Mouse (Mus musculus): ENCODE results near the gene Ublcp1. TPM values are rescaled to one million over a fixed set of nuclear protein-coding genes. Genes with fewer than 3 reads are reported as not detected.

The Ublcp1 gene
- total and polyA plus RNA-seq, 2 experiments: 6.2 to 35.0 TPM

DNA sequence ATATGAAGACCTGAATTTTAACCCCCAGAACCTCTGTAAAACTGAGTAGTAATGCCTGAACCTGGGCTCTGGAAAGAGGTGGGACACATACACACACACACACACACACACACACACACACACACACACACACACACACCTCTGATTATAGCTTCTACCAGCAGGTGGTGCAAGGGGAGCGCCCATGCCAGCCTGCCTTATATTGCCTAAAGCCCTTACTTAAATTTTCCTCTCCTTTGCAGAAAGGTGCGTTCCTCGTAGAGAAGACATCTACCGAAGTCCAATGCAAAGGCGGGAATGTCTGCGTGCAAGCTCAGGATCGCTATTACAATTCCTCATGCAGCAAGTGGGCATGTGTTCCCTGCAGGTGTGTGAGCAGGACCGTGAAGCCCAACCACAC lies 58.0 kb downstream of the Ublcp1 start:
- Histone ChIP-seq H3K27ac (replicated peaks; ENCODE audit: insufficient read depth, low read depth, low read length) (no peak overlapping the region), H3K27me3 (ENCODE audit: control insufficient read depth, insufficient read depth, low read length) (no peaks in the 10 kb centered on the region), H3K4me1 (ENCODE audit: control insufficient read depth, insufficient read depth, low read length) (no peaks in the 10 kb centered on the region), H3K4me3 (ENCODE audit: insufficient read depth, low read depth, low read length) (no peak overlapping the region), H3K36me3 (ENCODE audit: control insufficient read depth, insufficient read depth, low read length) (no peaks in the 10 kb centered on the region), H3K79me2 (ENCODE audit: control insufficient read depth, insufficient read depth, low read length) (no peaks in the 10 kb centered on the region), H3K9ac (ENCODE audit: low read depth, low read length) (no peak overlapping the region)
- no peak for DNase-seq (ENCODE audit: extremely low read depth, low read depth, low spot score)
- WGBS: 80% methylated on average over 8 of the region's 8 CpGs
- TF ChIP-seq POLR2A (IDR thresholded peaks at IDR 0.05; ENCODE audit: extremely low read depth, insufficient read depth, low read length) (no peak), CTCF (IDR thresholded peaks at IDR 0.05; ENCODE audit: low read depth, low read length) (peak; percentile 35)

DNA sequence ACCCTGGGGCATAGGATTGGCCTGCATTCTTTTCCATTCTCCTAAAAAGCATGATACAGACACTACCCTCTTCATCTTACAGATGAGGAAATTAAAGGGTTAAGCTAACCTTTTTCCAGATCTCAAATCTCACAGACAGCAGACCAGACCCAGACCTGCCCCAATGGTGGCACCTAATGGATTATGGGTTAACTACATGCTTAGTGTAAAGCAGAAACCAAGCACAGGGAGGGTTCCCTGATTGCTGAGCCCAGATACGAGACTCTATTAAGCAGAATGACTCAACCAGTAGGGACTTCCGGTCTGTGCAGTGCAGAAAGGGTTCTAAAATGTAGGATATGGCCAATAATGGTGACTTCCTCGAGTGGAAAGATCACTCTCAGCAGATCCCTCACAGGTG lies 59.9 kb downstream of the Ublcp1 start:
- no peak overlapping the region for H3K27ac ChIP-seq (replicated peaks; ENCODE audit: insufficient read depth, low read depth, low read length)
- 50% methylated on average over 3 of the region's 3 CpGs for WGBS
- no peaks in the 10 kb centered on the region for H3K27me3 ChIP-seq (ENCODE audit: control insufficient read depth, insufficient read depth, low read length)
- H3K4me3 ChIP-seq (ENCODE audit: insufficient read depth, low read depth, low read length): no peak overlapping the region
- H3K79me2 ChIP-seq (ENCODE audit: control insufficient read depth, insufficient read depth, low read length): no peaks in the 10 kb centered on the region
- DNase-seq (ENCODE audit: extremely low read depth, low read depth, low spot score): no peak
- H3K36me3 ChIP-seq (ENCODE audit: control insufficient read depth, insufficient read depth, low read length): no peaks in the 10 kb centered on the region
- 0 out of 2 replicates have a peak, but pooled peaks cover 2% of the 10 kb centered on the region for H3K4me1 ChIP-seq (ENCODE audit: control insufficient read depth, insufficient read depth, low read length)
- no peak overlapping the region for H3K9ac ChIP-seq (ENCODE audit: low read depth, low read length)
- no peak for TF ChIP-seq CTCF (IDR thresholded peaks at IDR 0.05; ENCODE audit: low read depth, low read length)
- no peak for TF ChIP-seq POLR2A (IDR thresholded peaks at IDR 0.05; ENCODE audit: extremely low read depth, insufficient read depth, low read length)

DNA sequence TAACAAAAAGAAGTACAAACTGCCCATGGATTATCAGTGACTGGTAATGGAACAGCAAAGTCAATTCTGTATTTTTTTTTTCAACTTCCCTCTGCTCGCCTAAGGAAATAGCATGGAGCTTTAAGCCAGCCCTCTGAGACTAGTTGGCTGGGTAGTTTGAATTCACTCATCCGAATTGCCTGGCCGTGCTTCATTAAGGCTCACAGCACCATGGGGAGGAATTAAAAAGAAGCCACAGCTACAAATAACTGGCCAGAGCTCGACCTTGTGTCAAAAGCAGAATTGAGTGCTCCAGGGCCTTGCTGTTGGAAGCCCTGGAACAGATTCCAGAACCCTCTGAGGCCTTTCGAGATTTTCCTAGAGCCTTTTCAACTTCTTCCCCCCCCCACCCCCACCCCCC lies 61.7 kb downstream of the Ublcp1 start:
- Histone ChIP-seq H3K4me3 (ENCODE audit: insufficient read depth, low read depth, low read length) (no peak overlapping the region), H3K27ac (replicated peaks; ENCODE audit: insufficient read depth, low read depth, low read length) (no peak overlapping the region), H3K9ac (ENCODE audit: low read depth, low read length) (no peak overlapping the region), H3K36me3 (ENCODE audit: control insufficient read depth, insufficient read depth, low read length) (no peaks in the 10 kb centered on the region), H3K27me3 (ENCODE audit: control insufficient read depth, insufficient read depth, low read length) (no peaks in the 10 kb centered on the region), H3K79me2 (ENCODE audit: control insufficient read depth, insufficient read depth, low read length) (no peaks in the 10 kb centered on the region), H3K4me1 (ENCODE audit: control insufficient read depth, insufficient read depth, low read length) (0 out of 2 replicates have a peak, but pooled peaks cover 2% of the 10 kb centered on the region)
- DNase-seq (ENCODE audit: extremely low read depth, low read depth, low spot score): no peak
- 79% methylated on average over 5 of the region's 5 CpGs for WGBS
- no peak for TF ChIP-seq CTCF (IDR thresholded peaks at IDR 0.05; ENCODE audit: low read depth, low read length)
- TF ChIP-seq POLR2A (IDR thresholded peaks at IDR 0.05; ENCODE audit: extremely low read depth, insufficient read depth, low read length): no peak

DNA sequence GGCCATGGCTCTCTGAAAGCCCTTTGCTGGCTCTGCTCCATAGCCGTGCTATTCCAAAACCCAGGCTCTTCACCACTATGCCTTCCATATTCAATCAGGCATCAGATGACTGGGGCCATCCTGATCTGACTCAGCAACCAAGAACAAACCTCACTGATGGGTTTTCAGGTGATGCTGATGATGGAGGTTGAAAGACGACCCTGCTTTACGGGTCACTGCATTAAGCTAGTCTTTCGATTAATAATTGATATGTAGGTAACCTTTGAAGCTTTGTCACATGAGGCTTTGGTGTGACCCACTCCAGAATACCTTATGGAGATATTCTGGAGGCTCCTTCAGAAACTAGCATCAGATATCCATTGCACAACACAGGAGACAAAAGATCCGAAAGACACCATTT lies 63.8 kb downstream of the Ublcp1 start:
- Histone ChIP-seq H3K27ac (replicated peaks; ENCODE audit: insufficient read depth, low read depth, low read length) (no peak overlapping the region), H3K27me3 (ENCODE audit: control insufficient read depth, insufficient read depth, low read length) (no peaks in the 10 kb centered on the region), H3K4me3 (ENCODE audit: insufficient read depth, low read depth, low read length) (no peak overlapping the region), H3K4me1 (ENCODE audit: control insufficient read depth, insufficient read depth, low read length) (0 out of 2 replicates have a peak, but pooled peaks cover 2% of the 10 kb centered on the region), H3K79me2 (ENCODE audit: control insufficient read depth, insufficient read depth, low read length) (no peaks in the 10 kb centered on the region), H3K9ac (ENCODE audit: low read depth, low read length) (no peak overlapping the region), H3K36me3 (ENCODE audit: control insufficient read depth, insufficient read depth, low read length) (no peaks in the 10 kb centered on the region)
- peak; percentile 10 for DNase-seq (ENCODE audit: extremely low read depth, low read depth, low spot score)
- TF ChIP-seq CTCF (IDR thresholded peaks at IDR 0.05; ENCODE audit: low read depth, low read length) (no peak), POLR2A (IDR thresholded peaks at IDR 0.05; ENCODE audit: extremely low read depth, insufficient read depth, low read length) (no peak)
- WGBS: 51% methylated on average over 5 of the region's 5 CpGs

DNA sequence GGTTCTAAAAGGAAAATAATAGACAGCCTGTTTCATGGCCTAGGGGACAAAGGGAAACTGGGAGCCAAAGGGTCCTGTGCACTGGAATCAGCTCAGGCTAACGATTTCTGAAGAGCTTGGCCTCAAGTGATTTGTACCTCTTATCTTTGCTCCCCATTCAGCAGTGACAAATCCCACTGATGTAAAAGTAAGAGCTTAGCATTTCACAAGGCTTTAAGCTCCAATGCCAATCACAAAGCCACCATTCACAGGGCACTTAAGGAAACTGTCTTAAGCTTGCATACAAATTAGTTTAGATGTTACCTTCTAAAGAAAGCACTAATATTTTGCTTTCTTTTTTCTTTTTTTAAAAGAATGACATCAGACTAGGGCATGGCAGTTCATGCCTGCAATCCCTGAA lies 64.3 kb downstream of the Ublcp1 start:
- Histone ChIP-seq H3K27ac (replicated peaks; ENCODE audit: insufficient read depth, low read depth, low read length) (no peak overlapping the region), H3K79me2 (ENCODE audit: control insufficient read depth, insufficient read depth, low read length) (no peaks in the 10 kb centered on the region), H3K4me1 (ENCODE audit: control insufficient read depth, insufficient read depth, low read length) (0 out of 2 replicates have a peak, but pooled peaks cover 2% of the 10 kb centered on the region), H3K4me3 (ENCODE audit: insufficient read depth, low read depth, low read length) (no peak overlapping the region), H3K36me3 (ENCODE audit: control insufficient read depth, insufficient read depth, low read length) (no peaks in the 10 kb centered on the region), H3K9ac (ENCODE audit: low read depth, low read length) (no peak overlapping the region), H3K27me3 (ENCODE audit: control insufficient read depth, insufficient read depth, low read length) (no peaks in the 10 kb centered on the region)
- TF ChIP-seq POLR2A (IDR thresholded peaks at IDR 0.05; ENCODE audit: extremely low read depth, insufficient read depth, low read length) (no peak), CTCF (IDR thresholded peaks at IDR 0.05; ENCODE audit: low read depth, low read length) (no peak)
- 9% methylated on average over 1 of the region's 1 CpGs for WGBS
- DNase-seq (ENCODE audit: extremely low read depth, low read depth, low spot score): peak; percentile 32

DNA sequence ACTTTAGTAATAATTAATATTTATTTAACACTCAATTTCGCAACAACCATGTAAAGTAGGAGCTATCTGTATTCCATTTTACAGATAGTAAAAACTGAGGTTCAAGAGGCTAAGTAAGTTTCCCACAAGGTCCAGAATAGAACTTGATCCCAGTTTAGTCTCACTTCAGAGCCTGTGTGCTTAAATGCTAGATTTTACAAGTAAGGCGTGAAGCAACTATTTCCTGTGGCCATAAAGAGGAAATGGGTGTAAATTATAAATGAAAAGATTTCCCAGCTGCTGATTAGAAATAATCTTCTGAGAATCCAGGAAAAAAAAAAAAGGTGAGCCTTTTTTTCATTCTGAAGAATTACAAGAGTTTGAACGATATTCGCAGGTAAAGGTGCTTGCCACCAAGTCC lies 65.2 kb downstream of the Ublcp1 start:
- Histone ChIP-seq H3K4me1 (ENCODE audit: control insufficient read depth, insufficient read depth, low read length) (0 out of 2 replicates have a peak, but pooled peaks cover 2% of the 10 kb centered on the region), H3K27ac (replicated peaks; ENCODE audit: insufficient read depth, low read depth, low read length) (no peak overlapping the region), H3K4me3 (ENCODE audit: insufficient read depth, low read depth, low read length) (no peak overlapping the region), H3K27me3 (ENCODE audit: control insufficient read depth, insufficient read depth, low read length) (no peaks in the 10 kb centered on the region), H3K36me3 (ENCODE audit: control insufficient read depth, insufficient read depth, low read length) (no peaks in the 10 kb centered on the region), H3K9ac (ENCODE audit: low read depth, low read length) (no peak overlapping the region), H3K79me2 (ENCODE audit: control insufficient read depth, insufficient read depth, low read length) (no peaks in the 10 kb centered on the region)
- no peak for DNase-seq (ENCODE audit: extremely low read depth, low read depth, low spot score)
- WGBS: 45% methylated on average over 4 of the region's 4 CpGs
- TF ChIP-seq POLR2A (IDR thresholded peaks at IDR 0.05; ENCODE audit: extremely low read depth, insufficient read depth, low read length) (no peak), CTCF (IDR thresholded peaks at IDR 0.05; ENCODE audit: low read depth, low read length) (no peak)

Other genes with a start within 250 kb of the Ublcp1 start
- gene Il12b, start 70.4 kb downstream of the Ublcp1 start, total RNA-seq (2014; rRNA removed): not detected in 2 replicates
- not detected in 2 replicates for gene Il12b, start 70.4 kb downstream of the Ublcp1 start, polyA plus RNA-seq (2012; rRNA removed)
- gene Rnf145, start 48.5 kb upstream of the Ublcp1 start, total RNA-seq (2014; rRNA removed): 18.0 and 24.0 TPM in 2 replicates
- 9.1 and 17.0 TPM in 2 replicates for gene Rnf145, start 48.5 kb upstream of the Ublcp1 start, polyA plus RNA-seq (2012; rRNA removed)
- 0.37 and 0.47 TPM in 2 replicates for gene Ebf1, start 146.8 kb upstream of the Ublcp1 start, total RNA-seq (2014; rRNA removed)
- gene Ebf1, start 146.8 kb upstream of the Ublcp1 start, polyA plus RNA-seq (2012; rRNA removed): 0.11 and 0.23 TPM in 2 replicates